Mouse (Mus musculus) stomach, embryonic 15.5 days (tissue): Measurements from ENCODE around the gene Hspa1l. TPM values are rescaled to one million over a fixed set of nuclear protein-coding genes. Genes with fewer than 3 reads are reported as not detected.
"Not testable (repeated sequence)": the region's sequence is repeated elsewhere in the genome, so short reads cannot be mapped to it uniquely, and the experiment has no call there.

Experiments
- ATAC-seq: fragments of 200-750 bp; cut with Nextera tagmentation; 2 replicates; pipeline ENCODE4 v1.8.0; 2017; ENCODE audit warnings: low read depth, moderate number of reproducible peaks, moderate TSS enrichment; ENCODE audit not compliant: insufficient read depth, low FRiP score
- H3K27ac ChIP-seq: fragments of 300-500 bp; sonication (generic); 2 replicates; pipeline ENCODE4 v1.5.1; 2015; ENCODE audit warnings: mild to moderate bottlenecking, inconsistent platforms
- H3K27me3 ChIP-seq: fragments of 300-500 bp; sonication (generic); replicated peaks from 2 replicates; pipeline ENCODE4 v1.6.1; 2015; ENCODE audit warnings: inconsistent platforms
- H3K36me3 ChIP-seq: fragments of 300-500 bp; sonication (generic); 2 replicates; pipeline ENCODE4 v1.6.1; 2015; ENCODE audit warnings: inconsistent platforms
- H3K4me1 ChIP-seq: fragments of 300-500 bp; sonication (generic); 2 replicates; pipeline ENCODE4 v1.6.1; 2015; ENCODE audit warnings: inconsistent platforms
- H3K4me2 ChIP-seq: fragments of 300-500 bp; sonication (generic); 2 replicates; pipeline ENCODE4 v1.6.1; 2015; ENCODE audit warnings: mild to moderate bottlenecking, inconsistent platforms
- H3K4me3 ChIP-seq: fragments of 300-500 bp; sonication (generic); replicated peaks from 2 replicates; pipeline ENCODE4 v1.5.1; 2015; ENCODE audit warnings: inconsistent platforms
- H3K9ac ChIP-seq: fragments of 300-500 bp; sonication (generic); 2 replicates; pipeline ENCODE4 v1.6.1; 2015; ENCODE audit warnings: inconsistent platforms
- H3K9me3 ChIP-seq: fragments of 300-500 bp; sonication (generic); 2 replicates; pipeline ENCODE4 v1.6.1; 2016; ENCODE audit warnings: inconsistent platforms
- WGBS: fragments of 180-500 bp; shearing (Covaris S2); methylation state at CpG from one replicate; pipeline ENCODE4 v1.1.7; 2015; 5-methylcytosine and 5-hydroxymethylcytosine counted together
- polyA plus RNA-seq: library from polyadenylated mRNA; unstranded; fragments of >200 nt; fragmentation: Nextera tagmentation; extraction: Ambion mirVana; gene quantifications from 2 replicates; pipeline ENCODE4 v1.2.1, GENCODE M21; 2015

Gene Hspa1l
- polyA plus RNA-seq, 1 experiment from 2014 or later = 0.49 TPM

DNA sequence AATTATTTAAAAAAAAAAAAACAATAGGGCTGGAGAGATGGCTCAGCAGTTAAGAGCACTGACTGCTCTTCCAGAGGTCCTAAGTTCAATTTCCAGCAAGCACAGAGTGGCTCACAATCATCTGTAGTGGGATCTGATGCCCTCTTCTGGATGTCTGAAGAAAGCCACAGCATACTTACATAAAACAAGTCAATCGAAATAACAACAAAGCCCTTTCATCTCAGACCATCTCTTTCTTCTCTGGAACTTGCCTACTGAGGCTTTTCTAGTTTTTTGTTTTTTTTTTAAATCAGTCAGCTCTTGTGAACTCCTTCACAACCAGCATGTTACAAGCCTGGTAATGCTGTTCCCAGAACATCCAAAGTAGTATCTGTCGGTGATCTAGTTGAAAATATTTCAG, 8.2 kb downstream of the Hspa1l start:
- Histone ChIP-seq H3K27ac (peak overlapping the region; percentile 99; the same call in 1 of the 2 replicates), H3K4me1 (peaks cover 13% of the 10 kb centered on the region), H3K36me3 (peaks cover 2% of the 10 kb centered on the region), H3K4me3 (peak overlapping the region; percentile 69), H3K9ac (peak overlapping the region; percentile 64; the same call in 1 of the 2 replicates), H3K4me2 (peak overlapping the region; percentile 85), H3K9me3 (no peaks in the 10 kb centered on the region), H3K27me3 (no peaks in the 10 kb centered on the region)
- 11% methylated on average over 2 of the region's 2 CpGs for WGBS
- no peak for ATAC-seq

DNA sequence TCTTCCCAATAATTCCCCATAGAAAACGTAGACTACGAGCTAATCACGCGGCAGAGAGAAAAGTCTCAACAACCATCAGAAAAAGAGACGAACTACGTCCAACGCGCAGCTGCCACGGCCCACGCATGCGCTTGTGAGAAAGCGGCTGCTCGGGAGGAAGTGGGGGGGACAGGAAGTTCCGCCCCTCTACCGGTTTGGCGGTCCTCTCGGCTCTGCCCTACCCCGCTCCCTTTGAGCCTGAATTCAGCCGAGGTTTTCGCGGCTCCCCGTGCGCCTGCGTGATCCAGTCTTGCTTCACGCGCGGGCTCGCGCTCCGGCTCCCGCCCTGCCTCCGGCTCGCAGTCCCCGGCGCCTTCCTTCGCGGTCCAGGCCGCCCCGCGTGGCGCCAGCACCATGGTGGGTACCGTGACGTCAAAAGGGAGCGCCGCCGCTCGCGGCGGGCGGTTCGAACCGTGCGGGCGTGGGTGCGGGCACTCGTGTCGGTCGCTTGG, 9.2 kb downstream of the Hspa1l start, which contains the start of gene Lsm2:
Gene Lsm2, plus strand, starts transcription at position 173 of the 491 bp plus-strand sequence.
- Histone ChIP-seq H3K27me3 (no peaks in the 10 kb centered on the region), H3K4me3 (peak within 1 kb of the TSS; percentile 69), H3K9ac (peak within 1 kb of the TSS; percentile 64), H3K9me3 (no peaks in the 10 kb centered on the region), H3K27ac (peak within 1 kb of the TSS; percentile 99), H3K36me3 (peaks cover 10% of the 10 kb centered on the region), H3K4me2 (peak within 1 kb of the TSS; percentile 85), H3K4me1 (peaks cover 13% of the 10 kb centered on the region)
- peak; percentile 95 for ATAC-seq
- WGBS = under 1% methylated on average over 58 of the region's 58 CpGs

DNA sequence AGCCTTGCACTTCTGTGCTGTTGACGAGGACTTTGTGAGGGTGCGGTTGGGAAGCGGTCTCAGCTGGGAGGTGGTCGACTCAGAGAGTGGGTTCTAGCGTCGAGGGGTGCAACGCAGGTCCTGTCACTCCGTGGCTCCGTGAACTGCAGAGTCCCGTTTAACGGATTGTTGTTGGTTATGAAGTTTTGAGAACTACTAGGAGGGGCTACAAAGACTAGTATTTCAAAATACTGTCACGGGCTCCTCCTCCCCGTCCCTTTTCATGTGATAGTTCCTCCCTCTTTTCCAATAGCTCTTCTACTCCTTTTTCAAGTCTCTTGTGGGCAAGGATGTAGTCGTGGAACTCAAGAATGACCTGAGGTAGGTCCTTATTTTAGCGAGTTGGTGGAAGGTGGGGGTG, 9.8 kb downstream of the Hspa1l start:
- Histone ChIP-seq H3K27ac (peak overlapping the region; percentile 99), H3K4me1 (peaks cover 13% of the 10 kb centered on the region), H3K4me3 (peak overlapping the region; percentile 69), H3K36me3 (peaks cover 10% of the 10 kb centered on the region), H3K9me3 (no peaks in the 10 kb centered on the region), H3K9ac (peak overlapping the region; percentile 64), H3K4me2 (peak overlapping the region; percentile 85), H3K27me3 (no peaks in the 10 kb centered on the region)
- ATAC-seq = no peak
- under 1% methylated on average over 15 of the region's 15 CpGs for WGBS

DNA sequence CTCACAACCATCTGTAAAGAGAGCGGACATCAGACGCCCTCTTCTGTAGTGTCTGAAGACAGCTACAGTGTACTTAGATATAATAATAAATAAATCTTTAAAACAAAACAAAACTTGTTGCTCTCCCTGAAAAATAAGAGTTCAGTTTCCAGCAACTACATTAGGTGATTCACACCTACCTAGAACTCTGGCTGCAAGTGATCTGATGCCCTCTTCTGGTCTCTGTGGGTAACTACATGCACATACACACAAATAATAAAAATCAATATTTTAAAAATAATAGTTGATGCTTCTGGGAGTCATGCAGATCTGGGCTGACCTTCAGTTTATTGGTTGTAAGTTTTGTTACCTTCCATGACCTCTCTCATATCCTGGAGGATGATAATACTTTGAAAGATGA, 11.7 kb downstream of the Hspa1l start:
- no peak for ATAC-seq
- no peaks in the 10 kb centered on the region for H3K27me3 ChIP-seq
- H3K4me1 ChIP-seq = peaks cover 13% of the 10 kb centered on the region
- H3K4me3 ChIP-seq = no peak overlapping the region
- H3K9me3 ChIP-seq = no peaks in the 10 kb centered on the region
- H3K27ac ChIP-seq = no peak overlapping the region
- no peak overlapping the region for H3K4me2 ChIP-seq
- H3K9ac ChIP-seq = no peak overlapping the region
- H3K36me3 ChIP-seq = peaks cover 13% of the 10 kb centered on the region
- 72% methylated on average over 2 of the region's 2 CpGs for WGBS

DNA sequence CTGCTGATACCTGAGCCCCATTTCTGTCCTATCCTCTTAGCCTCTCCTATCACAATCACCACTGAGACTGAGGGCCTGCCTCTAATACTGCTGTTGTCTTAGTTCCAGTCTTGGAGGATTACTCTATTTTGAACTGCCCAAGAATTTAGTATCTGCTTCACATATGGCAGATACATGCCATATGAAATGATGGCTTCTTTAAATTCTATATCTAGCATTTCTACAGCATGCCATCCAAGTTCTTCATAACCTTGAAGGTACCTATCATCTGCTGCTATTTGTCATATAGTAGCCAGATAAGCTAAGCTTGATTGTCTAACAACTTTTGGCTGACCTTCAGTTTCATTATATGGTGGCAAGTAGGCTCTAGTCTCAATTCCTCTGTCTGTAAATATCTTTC, 22.2 kb downstream of the Hspa1l start:
- H3K4me1 ChIP-seq = peaks cover 25% of the 10 kb centered on the region
- no peaks in the 10 kb centered on the region for H3K27me3 ChIP-seq
- no peak overlapping the region for H3K27ac ChIP-seq
- no peak overlapping the region for H3K4me3 ChIP-seq
- H3K9ac ChIP-seq = no peak overlapping the region
- H3K4me2 ChIP-seq = no peak overlapping the region
- 0 out of 2 replicates have a peak, but pooled peaks cover 6% of the 10 kb centered on the region for H3K36me3 ChIP-seq
- ATAC-seq = no peak
- no peaks in the 10 kb centered on the region for H3K9me3 ChIP-seq

DNA sequence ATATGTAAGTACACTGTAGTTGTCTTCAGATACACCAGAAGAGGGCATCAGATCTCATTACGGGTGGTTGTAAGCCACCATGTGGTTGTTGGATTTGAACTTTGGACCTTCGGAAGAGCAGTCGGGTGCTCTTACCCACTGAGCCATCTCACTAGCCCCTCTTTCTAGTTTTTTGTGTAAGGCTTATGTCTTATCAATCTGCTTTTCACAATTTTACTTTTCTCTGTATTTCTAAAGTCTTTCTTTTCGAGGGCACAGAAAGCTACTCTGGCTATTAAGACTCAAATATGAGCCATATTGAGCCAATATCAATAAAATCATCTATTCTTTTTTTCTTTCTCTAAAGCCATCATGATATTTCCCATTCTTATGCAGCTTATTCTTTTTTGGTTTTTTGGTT, 22.7 kb downstream of the Hspa1l start:
- WGBS = 85% methylated on average over 4 of the region's 4 CpGs
- H3K27ac ChIP-seq, ATAC-seq, H3K9ac ChIP-seq, H3K4me2 ChIP-seq, H3K36me3 ChIP-seq, H3K9me3 ChIP-seq, H3K4me3 ChIP-seq, H3K27me3 ChIP-seq: not testable (repeated sequence)
- peaks cover 28% of the 10 kb centered on the region for H3K4me1 ChIP-seq

DNA sequence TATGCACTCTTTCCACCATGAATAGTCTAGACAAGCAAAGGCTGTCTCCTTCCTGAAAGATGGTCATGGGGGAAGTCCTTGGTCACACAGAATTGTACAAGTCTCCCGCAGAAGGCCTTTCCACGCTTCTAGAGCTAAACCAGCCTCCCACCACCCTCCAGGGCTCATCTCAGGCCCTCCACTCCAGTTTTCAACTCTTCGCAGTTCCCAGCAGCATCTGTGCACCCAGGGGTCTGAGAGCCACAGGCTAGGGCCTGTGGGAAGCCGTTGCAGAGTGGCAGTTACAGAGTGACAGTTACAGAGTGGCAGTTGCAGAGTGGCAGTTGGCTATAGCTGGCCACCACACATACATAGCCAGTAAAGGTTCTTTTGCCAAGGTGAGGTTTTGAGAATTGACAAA, 23.4 kb downstream of the Hspa1l start:
- not testable (repeated sequence) for H3K9me3 ChIP-seq, ATAC-seq, H3K4me3 ChIP-seq, H3K9ac ChIP-seq, H3K27me3 ChIP-seq, H3K27ac ChIP-seq, H3K36me3 ChIP-seq, H3K4me2 ChIP-seq
- 91% methylated on average over 4 of the region's 4 CpGs for WGBS
- peaks cover 28% of the 10 kb centered on the region for H3K4me1 ChIP-seq

DNA sequence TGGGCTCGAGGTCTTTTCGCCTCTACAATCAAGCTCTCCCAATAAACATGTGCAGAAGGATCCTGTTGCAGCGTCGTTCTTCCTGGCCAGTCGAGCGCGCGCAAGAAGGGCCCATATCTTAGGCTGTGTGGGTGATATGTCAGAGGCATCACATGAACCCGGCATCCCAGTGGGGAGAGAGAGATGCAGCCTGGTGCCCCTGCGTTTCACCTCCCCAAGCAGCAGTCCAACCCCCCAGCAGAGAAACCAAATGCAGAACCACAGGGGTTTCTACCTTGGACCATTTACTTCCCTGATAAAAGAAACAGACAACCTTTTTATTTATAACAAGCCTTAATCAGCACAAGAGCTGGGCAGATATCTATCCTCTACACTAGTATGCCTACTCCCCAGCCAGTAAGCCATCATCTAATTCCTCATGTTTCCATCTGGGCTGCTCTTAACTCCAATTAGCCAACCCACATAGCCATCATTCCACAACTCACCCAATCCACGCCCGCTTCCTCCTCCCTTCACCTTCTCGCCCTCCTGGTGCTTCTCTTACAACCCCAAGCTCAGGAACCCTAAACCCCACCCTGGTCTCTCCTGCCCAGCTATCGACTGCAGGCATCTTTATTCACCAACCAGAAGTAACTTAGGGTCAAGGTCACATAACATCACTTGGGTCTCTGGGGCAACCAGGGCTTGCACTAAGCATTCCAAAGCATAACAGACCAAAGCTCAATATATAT, 24.1 kb downstream of the Hspa1l start:
- Histone ChIP-seq H3K9ac (no peak overlapping the region), H3K4me2 (peak overlapping the region; percentile 90), H3K9me3 (no peaks in the 10 kb centered on the region), H3K36me3 (0 out of 2 replicates have a peak, but pooled peaks cover 6% of the 10 kb centered on the region), H3K4me1 (peaks cover 28% of the 10 kb centered on the region), H3K4me3 (no peak overlapping the region), H3K27me3 (no peaks in the 10 kb centered on the region), H3K27ac (no peak overlapping the region)
- no peak for ATAC-seq
- WGBS = 87% methylated on average over 14 of the region's 14 CpGs

DNA sequence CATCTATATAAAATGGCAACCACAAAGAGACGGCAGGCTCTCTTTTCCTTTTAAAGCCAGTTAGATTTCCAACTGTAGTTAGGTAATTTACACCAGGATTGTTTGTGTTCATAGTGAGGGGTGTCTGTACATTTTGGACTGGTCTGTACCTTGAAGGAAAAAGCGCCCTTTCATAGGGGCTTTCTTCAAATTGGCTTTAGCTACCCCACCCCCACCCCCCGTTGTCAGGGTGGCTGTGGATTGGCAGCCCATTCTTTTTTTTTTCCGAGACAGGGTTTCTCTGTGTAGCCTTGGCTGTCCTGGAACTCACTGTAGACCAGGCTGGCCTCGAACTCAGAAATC, 24.6 kb downstream of the Hspa1l start:
- no peak overlapping the region for H3K4me3 ChIP-seq
- no peaks in the 10 kb centered on the region for H3K27me3 ChIP-seq
- H3K9ac ChIP-seq = no peak overlapping the region
- H3K36me3 ChIP-seq = 0 out of 2 replicates have a peak, but pooled peaks cover 6% of the 10 kb centered on the region
- peaks cover 29% of the 10 kb centered on the region for H3K4me1 ChIP-seq
- no peak for ATAC-seq
- no peaks in the 10 kb centered on the region for H3K9me3 ChIP-seq
- peak overlapping the region; percentile 90 for H3K4me2 ChIP-seq
- H3K27ac ChIP-seq = no peak overlapping the region
- WGBS = 85% methylated on average over 5 of the region's 5 CpGs

DNA sequence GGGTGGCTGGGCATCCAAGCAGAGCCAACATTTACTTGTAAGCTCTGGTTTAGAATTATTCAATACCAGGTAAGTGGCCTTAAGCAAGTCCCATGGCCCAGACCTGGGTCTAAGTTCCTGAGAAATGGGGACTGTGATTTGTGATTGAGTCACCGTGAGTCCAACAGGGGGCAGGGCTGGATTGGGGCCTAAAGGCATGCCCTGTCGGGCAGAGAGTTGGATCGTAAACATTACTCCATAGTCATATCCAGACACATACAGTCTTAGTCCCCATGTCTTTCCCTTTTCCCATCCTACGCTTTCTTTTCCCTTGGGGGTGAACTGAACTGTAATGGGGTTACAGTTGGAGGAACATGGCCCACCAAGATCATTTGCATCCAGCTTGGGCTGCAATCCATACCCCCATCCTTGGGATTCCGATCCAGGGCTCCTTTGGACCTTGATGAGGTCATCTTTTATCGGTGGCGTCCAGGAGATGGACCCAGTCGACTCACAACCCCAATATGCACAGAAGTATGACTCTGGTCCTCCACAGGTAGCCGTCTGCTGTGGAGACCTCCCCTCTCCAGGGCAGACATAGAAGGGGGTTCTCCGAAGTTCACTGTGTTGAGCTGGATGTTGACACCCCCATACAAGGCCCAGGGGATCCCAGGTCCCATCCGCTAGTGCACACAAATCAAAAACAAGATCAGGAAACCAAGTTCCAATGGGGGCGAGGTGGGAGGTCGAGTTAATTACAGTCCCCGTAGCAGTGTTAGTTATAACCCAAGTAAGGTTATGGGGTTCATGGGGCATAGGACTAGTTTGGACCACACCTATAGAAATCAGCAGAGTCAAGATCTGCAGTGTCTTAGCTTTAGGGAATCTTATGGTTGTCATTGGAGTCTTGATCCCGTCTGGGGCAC, 26.3 kb downstream of the Hspa1l start:
- 85% methylated on average over 15 of the region's 15 CpGs for WGBS
- Histone ChIP-seq H3K36me3 (0 out of 2 replicates have a peak, but pooled peaks cover 6% of the 10 kb centered on the region), H3K9me3 (no peaks in the 10 kb centered on the region), H3K4me2 (peak overlapping the region; percentile 90), H3K4me3 (peak overlapping the region; percentile 44), H3K27ac (no peak overlapping the region; the same call in 1 of the 2 replicates), H3K9ac (no peak overlapping the region), H3K27me3 (no peaks in the 10 kb centered on the region), H3K4me1 (peaks cover 43% of the 10 kb centered on the region)
- no peak for ATAC-seq

DNA sequence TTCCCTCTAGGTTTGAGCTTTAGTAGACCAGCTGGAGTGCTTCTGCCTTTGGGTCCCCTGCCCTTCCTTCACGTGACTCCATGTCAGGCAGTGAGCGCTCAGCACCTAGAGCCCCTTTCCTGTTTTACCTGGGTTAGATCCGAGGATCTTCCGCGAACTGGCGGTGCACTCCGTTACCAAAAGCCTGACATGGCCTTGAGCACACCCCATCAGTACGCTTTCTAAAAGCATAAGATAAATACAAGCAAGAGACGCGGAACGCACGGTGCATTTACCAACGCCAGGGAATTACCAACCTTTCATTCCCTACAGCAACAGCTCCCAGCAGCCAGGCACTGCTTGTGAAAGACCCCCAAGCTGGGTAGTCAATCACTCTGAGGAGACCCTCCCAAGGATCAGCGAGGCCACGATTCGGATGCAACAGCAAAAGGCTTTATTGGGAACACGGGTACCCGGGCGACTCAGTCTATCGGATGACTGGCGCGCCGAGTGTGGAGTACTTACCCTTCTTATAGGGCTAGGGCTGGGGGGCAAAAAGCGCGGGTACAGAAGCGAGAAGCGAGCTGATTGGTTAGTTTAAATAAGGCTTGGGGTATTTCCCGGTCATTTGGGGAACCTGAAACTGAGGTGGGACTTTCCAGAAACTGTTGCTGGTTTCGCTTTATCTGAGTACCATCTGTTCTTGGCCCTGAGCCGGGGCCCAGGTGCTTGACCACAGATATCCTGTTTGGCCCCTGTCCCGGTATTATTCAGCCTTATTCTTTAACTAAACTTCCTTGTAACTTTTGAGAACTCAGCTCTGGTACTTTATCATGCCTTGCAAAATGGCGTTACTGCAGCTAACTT, 27.6 kb downstream of the Hspa1l start:
- H3K27me3 ChIP-seq, H3K9me3 ChIP-seq, ATAC-seq: not testable (repeated sequence)
- Histone ChIP-seq H3K4me1 (peaks cover 43% of the 10 kb centered on the region), H3K4me3 (peak overlapping the region; percentile 71), H3K4me2 (peak overlapping the region; percentile 90), H3K36me3 (peaks cover 17% of the 10 kb centered on the region), H3K9ac (peak overlapping the region; percentile 98; the same call in 1 of the 2 replicates), H3K27ac (peak overlapping the region; percentile 98)
- 12% methylated on average over 30 of the region's 32 CpGs for WGBS
